Mouse (Mus musculus) embryo, embryonic 9.5 days (tissue): ENCODE measurements around the gene Ccl17.
"Not testable (repeated sequence)": the region's sequence is repeated elsewhere in the genome, so short reads cannot be mapped to it uniquely, and the experiment has no call there.

Source experiments
- DNase-seq: peaks from one replicate; pipeline ENCODE4 v3.0.0-alpha.2; 2017; ENCODE audit errors: extremely low spot score

Gene Ccl17

GRCm38 (mm10) chr8:94825170-94825569 lies 14.9 kb downstream of the Ccl17 start:
- DNase-seq: no peak

- no peak for DNase-seq
These were observed 16.0 kb downstream of the Ccl17 start for GRCm38 (mm10) chr8:94826210-94826609.

- no peak for DNase-seq
These were observed 18.0 kb downstream of the Ccl17 start for GRCm38 (mm10) chr8:94828284-94828683.

GRCm38 (mm10) chr8:94833901-94834405 lies 23.7 kb downstream of the Ccl17 start:
- not testable (repeated sequence) for DNase-seq

GRCm38 (mm10) chr8:94835751-94836150 lies 25.5 kb downstream of the Ccl17 start:
- DNase-seq: not testable (repeated sequence)

- no peak for DNase-seq
These were observed 26.4 kb downstream of the Ccl17 start for GRCm38 (mm10) chr8:94836456-94837240.

- DNase-seq: peak; percentile 92
These were observed 27.7 kb downstream of the Ccl17 start, which contains the start of the genes Coq9 and Ciapin1 for GRCm38 (mm10) chr8:94837662-94838574. Gene Coq9, plus strand, starts transcription at chr8:94838321. Gene Ciapin1, minus strand, starts transcription at chr8:94838358.

GRCm38 (mm10) chr8:94838600-94838999 lies 28.3 kb downstream of the Ccl17 start:
- no peak for DNase-seq

- DNase-seq: no peak
These were observed 30.9 kb downstream of the Ccl17 start for GRCm38 (mm10) chr8:94841183-94841582.

GRCm38 (mm10) chr8:94850049-94850448 lies 39.8 kb downstream of the Ccl17 start:
- DNase-seq: no peak

GRCm38 (mm10) chr8:94854761-94855160 lies 44.5 kb downstream of the Ccl17 start:
- DNase-seq: not testable (repeated sequence)

- no peak for DNase-seq
These were observed 46.7 kb downstream of the Ccl17 start for GRCm38 (mm10) chr8:94857011-94857345.

GRCm38 (mm10) chr8:94857346-94858173 lies 47.3 kb downstream of the Ccl17 start, which contains the start of gene Polr2c:
Gene Polr2c, plus strand, starts transcription at chr8:94857450.
- DNase-seq: peak; percentile 92

- peak; percentile 56 for DNase-seq
These were observed 51.2 kb downstream of the Ccl17 start for GRCm38 (mm10) chr8:94861352-94861910.
